In the genomic region with DNA sequence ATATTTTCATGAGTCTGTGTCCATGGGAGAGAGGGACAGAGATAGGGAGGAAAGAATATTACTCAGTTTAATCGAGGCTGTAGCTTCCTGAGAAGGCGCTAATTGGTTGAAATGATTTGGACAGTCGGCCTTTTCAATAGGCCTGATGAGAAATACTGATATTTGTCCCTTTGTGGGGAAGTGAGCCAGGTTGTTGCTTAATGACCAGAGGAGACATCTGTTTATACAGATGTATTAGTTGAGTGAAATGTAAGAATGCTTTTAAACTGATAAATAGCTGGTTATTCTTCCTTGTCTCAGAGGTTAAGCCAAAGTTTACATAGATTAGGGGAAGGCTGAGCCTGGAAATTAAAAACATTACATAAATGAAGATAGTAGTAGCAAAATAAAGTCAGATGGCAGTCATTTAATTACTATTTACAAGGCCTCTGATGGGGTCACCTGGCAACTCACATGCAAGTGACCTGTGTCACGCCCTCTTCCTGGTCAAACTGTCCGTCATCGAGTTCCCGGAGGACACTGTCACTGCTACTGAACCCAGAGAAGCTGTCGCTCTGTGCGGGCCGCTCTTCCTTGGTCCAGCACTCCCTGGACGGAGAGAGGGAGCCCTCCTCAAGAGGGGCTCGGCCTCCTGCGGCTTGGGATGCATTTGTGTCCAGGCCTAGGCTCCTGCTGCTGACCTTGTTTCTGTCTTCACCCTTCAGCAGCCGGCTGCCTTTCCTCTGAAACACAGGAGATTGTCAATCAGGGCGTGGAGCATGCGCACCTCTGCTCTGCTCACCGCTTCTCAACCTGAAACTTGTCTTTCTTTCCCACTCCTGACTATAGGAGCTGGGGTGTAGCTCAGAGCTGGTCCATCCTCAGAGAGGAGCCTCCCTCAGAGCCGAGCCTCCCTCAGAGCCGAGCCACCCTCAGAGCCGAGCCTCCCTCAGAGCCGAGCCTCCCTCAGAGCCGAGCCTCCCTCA, we compare ENCODE assay signal across 11 mouse cellular contexts. TPM values are rescaled to one million over a fixed set of nuclear protein-coding genes. Genes with fewer than 3 reads are reported as not detected.
DNase-seq lines count a peak whose midpoint lies in the region; ATAC-seq and TF ChIP-seq lines count a peak whose summit lies in the region.
"Had no signal": no experiment of that assay in that cellular context is flagged by ENCODE, and none has a peak within 500 bp of the region (broad histone marks: within the 10 kb centered on the region; RNA-seq: fewer than 3 reads in every experiment).

No protein-coding gene starts in this region.

- 63% methylated on average over 22 of the region's 22 CpGs for WGBS in heart, embryonic 11.5 days (ENCODE audit: insufficient replicate concordance)
- WGBS in forebrain, postnatal 0 days = 71% methylated on average over 22 of the region's 22 CpGs
- WGBS in midbrain, embryonic 12.5 days = 64% methylated on average over 22 of the region's 22 CpGs

- no peaks in the 10 kb centered on the region for H3K36me3 ChIP-seq in heart, embryonic 11.5 days (ENCODE audit: control insufficient read depth, insufficient read depth, low read length)
- 0 out of 2 replicates have a peak, but pooled peaks cover 2% of the 10 kb centered on the region for H3K36me3 ChIP-seq in forebrain, postnatal 0 days (ENCODE audit: insufficient read depth)
- H3K36me3 ChIP-seq in midbrain, embryonic 12.5 days = no peaks in the 10 kb centered on the region

- peaks cover 3% of the 10 kb centered on the region for H3K9me3 ChIP-seq in heart, embryonic 11.5 days (replicated peaks; ENCODE audit: control insufficient read depth, low read length)
- H3K9me3 ChIP-seq in forebrain, postnatal 0 days (ENCODE audit: low read length) = peaks cover 4% of the 10 kb centered on the region; the same call in 1 of the 2 replicates
- H3K9me3 ChIP-seq in midbrain, embryonic 12.5 days = peaks cover 9% of the 10 kb centered on the region; the same call in 1 of the 2 replicates

- H3K4me3 ChIP-seq in heart, embryonic 11.5 days (ENCODE audit: low read depth, low read length) = 0 out of 2 replicates have a peak overlapping the region, but pooled peaks have one; percentile 11
- H3K4me3 ChIP-seq in forebrain, postnatal 0 days (ENCODE audit: low read depth, low read length) = no peak overlapping the region
- H3K4me3 ChIP-seq in midbrain, embryonic 12.5 days = peak overlapping the region; percentile 17
- H3K4me3 ChIP-seq: erythroblast, embryonic 14.5 days had no signal

- no peaks in the 10 kb centered on the region for H3K27me3 ChIP-seq in heart, embryonic 11.5 days (ENCODE audit: control insufficient read depth, insufficient read depth, low read length)
- H3K27me3 ChIP-seq in forebrain, postnatal 0 days (ENCODE audit: insufficient read depth, low read length) = no peaks in the 10 kb centered on the region
- H3K27me3 ChIP-seq in midbrain, embryonic 12.5 days = no peaks in the 10 kb centered on the region

- no peak for ATAC-seq in heart, embryonic 11.5 days (replicated peaks; ENCODE audit: insufficient number of reproducible peaks, low FRiP score, low TSS enrichment)
- no peak for ATAC-seq in forebrain, postnatal 0 days
- ATAC-seq in midbrain, embryonic 12.5 days (ENCODE audit: low FRiP score, low read depth) = no peak

- H3K9ac ChIP-seq in heart, embryonic 11.5 days (ENCODE audit: low read depth, low read length) = no peak overlapping the region
- no peak overlapping the region for H3K9ac ChIP-seq in forebrain, postnatal 0 days
- no peak overlapping the region; the same call in 1 of the 2 replicates for H3K9ac ChIP-seq in midbrain, embryonic 12.5 days (replicated peaks)

- DNase-seq in heart, postnatal 10 days = no peak
- peak; percentile 67 for DNase-seq in ZHBTc4 (ENCODE audit: low read depth, low spot score)
- no peak for DNase-seq in forebrain, postnatal 0 days
- no peak for DNase-seq in left cerebral cortex, postnatal 4 days
- no peak for DNase-seq in spleen, postnatal 36 days (ENCODE audit: low spot score in 2 of 2)
- DNase-seq in adrenal gland, postnatal 25 days = no peak
- DNase-seq: adrenal gland, adult 8-10 months; kidney, adult 18-20 months had no signal

- no peak overlapping the region for H3K27ac ChIP-seq in heart, embryonic 11.5 days (ENCODE audit: low read depth, low read length)
- H3K27ac ChIP-seq in forebrain, postnatal 0 days (ENCODE audit: low read depth, low read length) = no peak overlapping the region
- no peak overlapping the region for H3K27ac ChIP-seq in midbrain, embryonic 12.5 days (replicated peaks)

- H3K4me1 ChIP-seq in heart, embryonic 11.5 days (ENCODE audit: control insufficient read depth, insufficient read depth, low read length) = no peaks in the 10 kb centered on the region
- no peaks in the 10 kb centered on the region for H3K4me1 ChIP-seq in forebrain, postnatal 0 days (ENCODE audit: insufficient read depth)
- no peaks in the 10 kb centered on the region for H3K4me1 ChIP-seq in midbrain, embryonic 12.5 days

- intact Hi-C loops in heart, postnatal 10 days (cut with DNase I) = no loop called here
- intact Hi-C loops in left cerebral cortex, postnatal 4 days (cut with DNase I) = no loop called here

- peak overlapping the region; percentile 44 for H3K4me2 ChIP-seq in heart, embryonic 11.5 days
- H3K4me2 ChIP-seq in forebrain, postnatal 0 days (ENCODE audit: low read depth) = peak overlapping the region; percentile 28
- H3K4me2 ChIP-seq in midbrain, embryonic 12.5 days (replicated peaks) = peak overlapping the region; percentile 38

- no peak for TF ChIP-seq CTCF in forebrain, postnatal 0 days (IDR thresholded peaks at IDR 0.05; ENCODE audit: low read depth)

RNA-seq across cellular contexts. Expression of gene Mob4, which starts 40.6 kb away (rescaled TPM):
- polyA plus RNA-seq in heart, embryonic 11.5 days (2014; fragmentation: Nextera tagmentation; extraction: Ambion mirVana) = 119 and 120 TPM in 2 replicates
- total RNA-seq in heart, postnatal 10 days (2021) = 10 to 100 TPM; 43.2 to 46.2 TPM
- 94.8 and 95.9 TPM in 2 replicates for total RNA-seq in forebrain, postnatal 0 days (2014; rRNA removed)
- polyA plus RNA-seq in forebrain, postnatal 0 days (2015; fragmentation: Nextera tagmentation; extraction: Ambion mirVana) = 141 and 155 TPM in 2 replicates
- polyA plus RNA-seq in midbrain, embryonic 12.5 days (2016; fragmentation: Nextera tagmentation; extraction: Ambion mirVana) = 158 and 161 TPM in 2 replicates
- total RNA-seq in left cerebral cortex, postnatal 4 days (2021) = 10 to 100 TPM; 77.6 to 79.9 TPM
- total RNA-seq in adrenal gland, postnatal 25 days (2021) = 227 and 289 TPM in 2 replicates

RNA-seq across cellular contexts. Expression of gene Rftn2, which starts 54.9 kb away (rescaled TPM):
- 4.8 and 6.3 TPM in 2 replicates for polyA plus RNA-seq in heart, embryonic 11.5 days (2014; fragmentation: Nextera tagmentation; extraction: Ambion mirVana)
- total RNA-seq in heart, postnatal 10 days (2021) = 10 to 100 TPM; 12.4 to 14.1 TPM
- total RNA-seq in forebrain, postnatal 0 days (2014; rRNA removed) = 10.1 and 10.9 TPM in 2 replicates
- 7.9 and 12.4 TPM in 2 replicates for polyA plus RNA-seq in forebrain, postnatal 0 days (2015; fragmentation: Nextera tagmentation; extraction: Ambion mirVana)
- 8.3 and 8.9 TPM in 2 replicates for polyA plus RNA-seq in midbrain, embryonic 12.5 days (2016; fragmentation: Nextera tagmentation; extraction: Ambion mirVana)
- total RNA-seq in left cerebral cortex, postnatal 4 days (2021) = 10 to 100 TPM; 13.0 to 13.6 TPM
- total RNA-seq in adrenal gland, postnatal 25 days (2021) = 15.5 and 20.0 TPM in 2 replicates
- polyA plus RNA-seq: erythroblast, embryonic 14.5 days had no signal
